Mouse (Mus musculus) brain, embryonic 14.5 days (tissue): ENCODE measurements around the gene Ahnak2.

Experiments
- CTCF ChIP-seq: fragments of 200-500 bp; IDR thresholded peaks from 2 replicates; pipeline ENCODE4 v1.5.1; 2012; ENCODE audit warnings: inconsistent platforms, mild to moderate bottlenecking, moderate library complexity, borderline replicate concordance; ENCODE audit not compliant: insufficient read depth, insufficient read length; ENCODE audit errors: extremely low read depth
- POLR2A ChIP-seq: fragments of 200-500 bp; IDR thresholded peaks from 2 replicates; pipeline ENCODE4 v1.6.1; 2012; ENCODE audit warnings: mild to moderate bottlenecking, inconsistent platforms, borderline replicate concordance; ENCODE audit not compliant: poor library complexity, insufficient read depth, insufficient read length, severe bottlenecking; ENCODE audit errors: extremely low read depth

DNA sequence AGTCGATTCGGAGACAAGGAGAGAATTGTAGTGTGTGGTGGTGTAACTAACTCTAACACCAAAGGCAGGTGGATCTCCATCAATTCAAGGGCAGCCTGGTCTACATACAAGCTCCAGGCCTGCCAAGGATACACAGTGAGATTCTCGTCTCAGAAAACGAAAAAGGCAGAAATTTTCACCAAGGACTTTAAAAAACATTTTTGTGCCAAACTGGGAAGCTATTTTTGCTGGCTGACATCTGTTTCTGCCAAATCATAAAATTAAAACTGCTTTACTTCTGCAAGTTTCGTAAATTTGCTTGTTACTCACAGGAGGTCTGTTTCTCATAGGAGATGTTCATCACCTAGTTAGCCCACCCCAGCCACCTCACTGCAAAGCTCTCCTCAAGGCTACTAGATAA, 23.4 kb upstream of the Ahnak2 start:
- no peak for TF ChIP-seq CTCF
- no peak for TF ChIP-seq POLR2A
